Mouse (Mus musculus): ENCODE measurements around the gene Atxn7. TPM values are rescaled to one million over a fixed set of nuclear protein-coding genes. Genes with fewer than 3 reads are reported as not detected.
"Not testable (repeated sequence)": the region's sequence is repeated elsewhere in the genome, so short reads cannot be mapped to it uniquely, and the experiment has no call there.

The Atxn7 gene
- total RNA-seq (2015) (13.4 and 16.0 TPM in 2 replicates), total RNA-seq (2017) (14.6 and 14.8 TPM in 2 replicates)

GRCm38 (mm10) chr14:13961401-13962112 lies at the start of gene Atxn7, which contains the start of gene Thoc7:
Gene Atxn7, plus strand, starts transcription at chr14:13961440.
Gene Thoc7, minus strand, starts transcription at chr14:13961852.
- ATAC-seq (replicated peaks; ENCODE audit: poor library complexity): peak; percentile 26

GRCm38 (mm10) chr14:13914387-13915082 lies 46.7 kb upstream of the Atxn7 start, which contains the start of gene Gm281:
Gene Gm281, minus strand, starts transcription at chr14:13914478.
- no peak for ATAC-seq (replicated peaks; ENCODE audit: poor library complexity)

- no peak for ATAC-seq (replicated peaks; ENCODE audit: poor library complexity)
These were observed 46.0 kb upstream of the Atxn7 start for GRCm38 (mm10) chr14:13915207-13915606.

DNA sequence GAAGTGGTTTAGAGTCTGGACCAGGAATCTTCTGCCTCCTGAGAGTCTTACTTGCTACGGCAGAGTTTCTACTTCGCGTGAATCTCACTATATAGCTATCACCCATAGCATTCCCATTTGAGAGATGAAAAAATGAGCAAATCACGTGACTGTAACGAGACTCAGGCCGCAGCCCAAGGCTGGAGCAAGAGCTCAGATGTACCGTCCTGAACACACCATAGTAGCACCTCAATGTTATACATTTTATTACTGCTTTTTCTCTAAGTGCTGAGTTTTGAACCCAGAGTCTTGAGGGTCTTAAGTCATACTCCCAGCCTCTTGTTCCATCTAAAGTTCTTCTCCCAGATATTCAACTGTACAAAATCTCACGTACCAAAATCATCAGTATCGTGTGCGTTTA lies 44.0 kb upstream of the Atxn7 start:
- no peak for ATAC-seq (replicated peaks; ENCODE audit: poor library complexity)

- ATAC-seq (replicated peaks; ENCODE audit: poor library complexity): peak; percentile 99
These were observed 43.6 kb upstream of the Atxn7 start for GRCm38 (mm10) chr14:13917630-13918029.

DNA sequence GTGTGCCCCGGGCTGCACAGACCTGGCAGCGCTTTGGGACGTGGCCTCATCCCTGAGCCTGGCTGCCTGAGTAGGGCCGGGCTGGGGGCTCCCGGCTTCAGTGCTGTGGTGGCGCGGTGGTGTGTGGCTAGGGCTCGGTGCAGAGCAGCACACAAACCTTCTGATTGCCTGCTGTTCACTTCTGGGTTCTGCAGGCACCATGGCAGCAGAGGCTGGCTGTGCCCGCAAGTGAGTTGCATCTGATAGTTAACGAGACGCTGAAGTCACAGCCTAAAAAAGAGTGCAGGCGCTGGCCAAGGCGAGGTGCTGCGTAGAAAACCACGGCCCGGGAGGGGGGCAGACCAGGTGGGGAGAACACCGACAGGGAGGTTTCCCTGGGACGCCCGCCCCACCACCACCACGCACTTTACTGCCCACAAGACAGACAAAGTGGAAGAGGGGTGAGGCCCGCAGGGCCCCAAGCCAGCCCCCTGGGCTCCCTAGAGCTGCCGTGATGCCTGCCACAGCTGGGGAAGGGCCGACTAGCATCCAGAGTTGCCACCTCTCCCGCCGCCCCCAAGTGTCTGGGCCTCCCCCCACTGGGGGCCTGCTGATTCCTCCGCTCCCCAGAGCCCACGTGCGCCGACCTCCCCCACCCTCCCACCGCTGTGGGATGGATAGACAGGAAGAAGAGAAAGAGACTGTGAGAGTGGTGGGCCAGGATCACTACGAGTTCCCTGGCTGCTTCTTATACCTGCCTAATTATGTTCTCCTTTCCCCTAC lies 27.8 kb upstream of the Atxn7 start:
- ATAC-seq (replicated peaks; ENCODE audit: poor library complexity): peak; percentile 75

DNA sequence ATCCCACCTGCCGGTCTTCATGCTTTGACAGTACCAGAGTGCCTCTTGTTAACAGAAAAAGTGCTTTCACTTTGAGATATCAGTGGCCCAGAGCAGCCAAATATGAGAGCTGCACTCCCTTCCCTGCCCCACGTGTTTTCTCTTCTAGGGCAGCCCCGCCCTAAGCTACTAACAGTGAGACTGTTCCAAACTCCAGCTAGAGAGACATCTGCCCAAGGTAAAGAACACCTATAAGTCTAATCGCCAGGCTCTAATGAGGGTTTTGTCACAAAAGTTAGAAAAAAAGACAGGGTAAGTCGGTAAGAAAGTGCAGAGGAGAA lies 27.2 kb upstream of the Atxn7 start:
- ATAC-seq (replicated peaks; ENCODE audit: poor library complexity): peak; percentile 60

GRCm38 (mm10) chr14:13944686-13945085 lies 16.6 kb upstream of the Atxn7 start:
- ATAC-seq (replicated peaks; ENCODE audit: poor library complexity): no peak

DNA sequence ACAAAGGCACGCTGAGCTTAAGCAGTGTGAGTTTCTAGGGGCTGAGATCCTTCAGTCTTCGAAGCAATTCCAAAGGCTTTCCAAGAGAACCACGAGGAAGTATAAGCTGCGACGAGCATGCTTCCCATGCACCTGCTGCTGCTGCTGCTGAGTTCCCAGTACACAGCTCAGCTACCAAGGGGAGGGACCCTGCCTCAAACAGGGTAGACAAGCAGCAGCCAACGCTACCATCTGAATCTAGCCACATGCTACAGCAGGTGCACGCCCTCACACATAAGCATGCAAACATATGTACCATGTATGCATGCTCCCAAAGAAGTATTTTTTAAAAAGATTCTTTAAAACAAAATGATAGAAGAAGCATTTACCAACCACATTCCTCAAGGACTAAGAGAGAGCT lies 12.9 kb upstream of the Atxn7 start:
- ATAC-seq (replicated peaks; ENCODE audit: poor library complexity): no peak

DNA sequence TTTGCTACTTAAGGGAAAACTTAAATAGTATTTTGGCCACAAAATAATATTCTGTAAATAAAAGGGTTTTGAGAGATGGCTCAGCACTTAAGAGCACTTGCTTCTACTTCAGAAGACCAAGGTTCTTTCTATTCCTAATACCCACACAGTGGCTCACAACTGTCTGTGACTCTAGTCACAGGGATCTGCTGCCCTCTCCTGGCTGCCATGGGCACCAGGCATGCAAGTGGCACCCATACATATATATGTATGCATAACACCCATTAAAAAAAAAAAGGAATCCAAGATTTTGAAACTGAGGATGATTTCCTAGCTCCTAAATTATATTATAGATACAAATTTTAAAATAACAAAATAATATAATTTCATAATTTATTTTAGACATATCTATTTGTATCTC lies 10.8 kb upstream of the Atxn7 start:
- peak; percentile 98 for ATAC-seq (replicated peaks; ENCODE audit: poor library complexity)

DNA sequence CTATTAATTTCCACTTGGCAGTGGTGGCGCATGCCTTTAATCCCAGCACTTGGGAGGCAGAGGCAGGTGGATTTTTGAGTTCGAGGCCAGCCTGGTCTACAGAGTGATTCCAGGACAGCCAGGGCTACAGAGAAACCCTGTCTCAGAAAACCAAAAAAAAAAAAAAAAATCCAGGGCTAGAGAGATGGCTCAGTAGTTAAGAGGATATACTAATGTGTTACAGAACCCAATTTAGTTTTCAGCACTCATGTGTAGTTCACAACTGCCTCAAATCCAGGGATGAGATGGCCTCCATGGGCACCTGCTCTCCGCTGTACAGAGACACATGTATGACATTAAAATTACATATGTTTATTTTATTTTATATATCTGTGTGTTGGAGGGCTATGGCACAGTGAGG lies 9.1 kb upstream of the Atxn7 start:
- not testable (repeated sequence) for ATAC-seq (replicated peaks; ENCODE audit: poor library complexity)

- ATAC-seq (replicated peaks; ENCODE audit: poor library complexity): peak; percentile 53
These were observed 1.2 kb upstream of the Atxn7 start for GRCm38 (mm10) chr14:13960079-13960478.

- peak; percentile 58 for ATAC-seq (replicated peaks; ENCODE audit: poor library complexity)
These were observed 536 bp upstream of the Atxn7 start for GRCm38 (mm10) chr14:13960482-13961325.

DNA sequence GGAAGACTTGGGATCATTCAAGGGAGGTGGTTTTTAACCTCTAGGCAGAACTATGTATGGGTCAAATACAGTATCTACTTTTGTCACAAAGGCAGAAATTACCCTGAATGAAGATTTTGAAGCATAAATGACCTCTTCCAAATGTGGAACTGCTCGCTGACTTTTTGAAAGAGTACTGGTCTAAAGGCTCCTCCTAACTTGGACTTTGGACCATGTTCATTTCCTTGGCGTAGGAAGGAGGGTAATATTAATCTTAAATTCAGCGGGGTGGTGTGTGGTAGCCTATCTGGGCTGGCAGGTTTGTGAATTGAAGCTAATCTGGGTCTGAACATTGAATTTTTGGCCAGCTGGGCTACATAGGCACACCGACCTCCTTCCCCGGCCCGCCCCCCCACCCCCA lies 1.2 kb downstream of the Atxn7 start:
- peak; percentile 35 for ATAC-seq (replicated peaks; ENCODE audit: poor library complexity)

DNA sequence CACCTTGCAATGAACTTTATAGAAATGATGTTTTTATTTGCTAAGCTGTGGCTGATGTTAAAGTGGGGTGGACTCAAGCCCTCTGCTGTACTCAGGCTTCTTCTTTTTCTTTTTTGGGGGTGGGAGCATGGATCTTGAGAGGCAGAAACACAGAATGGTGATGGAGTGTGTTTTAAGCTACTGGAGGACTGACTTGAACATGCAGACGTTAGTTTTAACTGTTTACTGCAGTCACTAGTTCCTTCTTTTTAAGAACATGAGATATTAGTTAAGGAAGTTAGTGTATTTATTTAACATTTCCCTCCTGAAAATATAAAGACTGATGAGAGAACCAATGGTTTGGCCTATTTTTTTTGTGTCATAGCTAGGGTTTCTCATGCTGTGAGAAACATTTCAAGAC lies 2.3 kb downstream of the Atxn7 start:
- no peak for ATAC-seq (replicated peaks; ENCODE audit: poor library complexity)

DNA sequence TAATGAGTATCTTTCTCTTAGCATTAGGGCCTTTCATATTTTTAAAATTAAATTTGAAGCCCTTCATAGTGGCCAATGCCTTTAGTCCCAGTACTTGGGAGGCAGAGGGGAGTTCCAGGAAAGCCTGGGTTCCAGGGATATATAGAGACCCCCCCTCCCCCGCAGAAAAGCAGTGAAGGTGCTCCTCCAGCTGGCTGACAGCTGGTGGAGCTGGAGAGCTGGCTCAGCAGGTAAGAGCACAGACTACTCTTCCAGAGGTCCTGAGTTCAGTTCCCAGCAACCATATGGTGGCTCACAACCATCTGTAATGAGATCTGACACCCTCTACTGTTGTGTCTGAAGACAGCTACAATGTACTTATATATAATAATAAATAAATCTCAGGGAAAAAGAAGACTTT lies 6.4 kb downstream of the Atxn7 start:
- ATAC-seq (replicated peaks; ENCODE audit: poor library complexity): no peak

- ATAC-seq (replicated peaks; ENCODE audit: poor library complexity): no peak
These were observed 7.2 kb downstream of the Atxn7 start for GRCm38 (mm10) chr14:13968476-13968875.

- no peak for ATAC-seq (replicated peaks; ENCODE audit: poor library complexity)
These were observed 9.3 kb downstream of the Atxn7 start for GRCm38 (mm10) chr14:13970513-13970912.

DNA sequence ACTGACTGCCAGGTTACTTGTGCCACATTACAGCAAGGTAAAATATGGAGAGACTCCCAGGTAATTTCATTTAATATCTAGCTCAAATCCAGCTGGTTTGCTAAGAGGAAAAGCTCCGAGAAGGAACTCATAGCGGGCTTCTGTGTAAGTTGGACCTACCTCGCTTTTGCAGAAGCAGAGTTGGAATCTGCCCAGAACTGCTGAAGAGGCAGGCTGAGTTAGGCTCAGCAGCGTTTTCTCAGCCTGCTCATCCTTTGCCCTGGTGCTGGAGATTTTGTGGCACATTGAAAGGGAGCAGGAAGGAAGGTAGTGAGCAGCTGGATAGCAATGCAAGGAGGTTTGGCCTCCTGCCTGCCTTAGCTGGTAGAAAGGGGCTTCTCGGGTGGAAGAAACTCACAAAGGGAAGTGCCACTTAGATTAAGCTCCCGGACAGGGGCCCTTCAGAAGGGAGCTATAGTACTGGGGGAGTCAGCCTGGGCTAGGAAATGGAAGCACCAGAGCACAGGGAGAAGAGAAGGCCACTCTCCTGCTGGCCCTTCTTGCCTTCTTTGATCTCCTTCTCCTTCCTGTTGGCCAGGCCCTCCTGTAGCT lies 10.5 kb downstream of the Atxn7 start:
- peak; percentile 72 for ATAC-seq (replicated peaks; ENCODE audit: poor library complexity)

DNA sequence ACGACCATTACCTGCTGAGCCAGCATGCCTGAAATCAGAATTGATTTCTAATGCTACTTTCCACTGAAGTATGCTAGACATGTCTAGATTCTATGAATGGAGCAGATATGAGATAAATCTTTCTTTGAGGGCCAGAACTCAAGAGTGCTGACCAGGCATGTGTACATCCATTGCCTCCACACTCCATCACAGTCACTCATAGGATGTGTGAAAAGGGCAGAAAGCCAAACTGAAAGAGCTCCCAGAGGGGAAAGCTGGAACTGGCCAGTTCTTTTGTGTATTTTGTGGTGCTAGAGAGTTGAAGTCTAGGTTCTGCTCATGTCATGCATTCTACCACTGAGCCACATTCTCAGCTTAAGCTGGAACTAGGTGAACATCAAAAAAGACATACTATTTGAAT lies 16.3 kb downstream of the Atxn7 start:
- no peak for ATAC-seq (replicated peaks; ENCODE audit: poor library complexity)
